Mouse (Mus musculus): ENCODE data around the gene Gm29582. TPM values are rescaled to one million over a fixed set of nuclear protein-coding genes. Genes with fewer than 3 reads are reported as not detected.
"Not testable (repeated sequence)": the region's sequence is repeated elsewhere in the genome, so short reads cannot be mapped to it uniquely, and the experiment has no call there.

The Gm29582 gene
- polyA plus RNA-seq (2014; fragmentation: Nextera tagmentation; extraction: Ambion mirVana): not detected in 2 replicates

GRCm38 (mm10) chrY:30738461-30738860 lies at the start of gene Gm29582:
Gene Gm29582, minus strand, starts transcription at chrY:30738561.
- H3K27ac ChIP-seq (ENCODE audit: low read depth, low read length); H3K36me3 ChIP-seq (ENCODE audit: control insufficient read depth, insufficient read depth, low read length); H3K4me2 ChIP-seq (replicated peaks; ENCODE audit: low read depth, low read length); H3K4me3 ChIP-seq (ENCODE audit: low read depth, low read length); H3K9me3 ChIP-seq (ENCODE audit: control insufficient read depth, low read length); DNase-seq (ENCODE audit: low spot score); H3K27me3 ChIP-seq (ENCODE audit: control insufficient read depth, insufficient read depth, low read length); ATAC-seq (ENCODE audit: low FRiP score); H3K9ac ChIP-seq (ENCODE audit: low read depth, low read length); H3K4me1 ChIP-seq (replicated peaks; ENCODE audit: control insufficient read depth, insufficient read depth, low read length): not testable (repeated sequence)
- WGBS: no CpG with 5 or more reads among the region's 8 CpGs

All from hindbrain, embryonic 11.5 days (tissue).